Mouse (Mus musculus) frontal cortex, postnatal 14 days (tissue): ENCODE measurements around the gene Igfbp3.

Experiments
- DNase-seq, 2 experiments: peaks; one replicate each; pipeline ENCODE4 v3.0.0; 2022; ENCODE audit warnings: low spot score in 2 of 2

The Igfbp3 gene

GRCm38 (mm10) chr11:7211211-7211610 lies 2.5 kb downstream of the Igfbp3 start:
- no peak for DNase-seq

- peak; percentile 52 to 71 for DNase-seq
These were observed 3.4 kb downstream of the Igfbp3 start for GRCm38 (mm10) chr11:7210343-7210742.

GRCm38 (mm10) chr11:7203846-7204245 lies 9.9 kb downstream of the Igfbp3 start:
- DNase-seq: no peak

DNA sequence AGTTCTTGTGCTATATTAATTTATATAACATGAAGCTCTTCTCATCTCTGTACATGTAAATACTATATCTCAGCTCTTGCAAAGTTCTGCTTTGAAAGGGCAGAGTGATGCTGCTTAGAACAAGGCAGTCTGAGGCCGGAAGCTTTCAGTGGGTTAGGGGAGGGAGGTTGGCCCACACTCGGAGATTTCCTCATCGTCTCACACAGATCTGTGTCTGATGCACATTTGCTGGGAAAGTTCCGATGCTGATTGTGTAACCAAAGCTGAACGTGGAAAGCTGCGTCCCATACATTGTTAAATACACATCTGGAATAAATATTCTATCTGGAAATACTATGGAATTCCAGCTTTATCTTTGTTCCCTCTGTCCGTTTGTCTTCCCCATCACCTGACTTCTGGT lies 11.5 kb downstream of the Igfbp3 start:
- DNase-seq: no peak

- no peak for DNase-seq
These were observed 13.3 kb downstream of the Igfbp3 start for GRCm38 (mm10) chr11:7200393-7200783.

- peak in 1 of 2 experiments; percentile 56 for DNase-seq
These were observed 13.9 kb downstream of the Igfbp3 start for GRCm38 (mm10) chr11:7199736-7200392.

- DNase-seq: no peak
These were observed 15.1 kb downstream of the Igfbp3 start for GRCm38 (mm10) chr11:7198481-7199256.

GRCm38 (mm10) chr11:7198006-7198405 lies 15.7 kb downstream of the Igfbp3 start:
- no peak for DNase-seq

- DNase-seq: no peak
These were observed 16.2 kb downstream of the Igfbp3 start, which contains the start of gene Igfbp1 for GRCm38 (mm10) chr11:7197491-7197941. Gene Igfbp1, plus strand, starts transcription at chr11:7197782.

GRCm38 (mm10) chr11:7195312-7195685 lies 18.4 kb downstream of the Igfbp3 start:
- no peak for DNase-seq

DNA sequence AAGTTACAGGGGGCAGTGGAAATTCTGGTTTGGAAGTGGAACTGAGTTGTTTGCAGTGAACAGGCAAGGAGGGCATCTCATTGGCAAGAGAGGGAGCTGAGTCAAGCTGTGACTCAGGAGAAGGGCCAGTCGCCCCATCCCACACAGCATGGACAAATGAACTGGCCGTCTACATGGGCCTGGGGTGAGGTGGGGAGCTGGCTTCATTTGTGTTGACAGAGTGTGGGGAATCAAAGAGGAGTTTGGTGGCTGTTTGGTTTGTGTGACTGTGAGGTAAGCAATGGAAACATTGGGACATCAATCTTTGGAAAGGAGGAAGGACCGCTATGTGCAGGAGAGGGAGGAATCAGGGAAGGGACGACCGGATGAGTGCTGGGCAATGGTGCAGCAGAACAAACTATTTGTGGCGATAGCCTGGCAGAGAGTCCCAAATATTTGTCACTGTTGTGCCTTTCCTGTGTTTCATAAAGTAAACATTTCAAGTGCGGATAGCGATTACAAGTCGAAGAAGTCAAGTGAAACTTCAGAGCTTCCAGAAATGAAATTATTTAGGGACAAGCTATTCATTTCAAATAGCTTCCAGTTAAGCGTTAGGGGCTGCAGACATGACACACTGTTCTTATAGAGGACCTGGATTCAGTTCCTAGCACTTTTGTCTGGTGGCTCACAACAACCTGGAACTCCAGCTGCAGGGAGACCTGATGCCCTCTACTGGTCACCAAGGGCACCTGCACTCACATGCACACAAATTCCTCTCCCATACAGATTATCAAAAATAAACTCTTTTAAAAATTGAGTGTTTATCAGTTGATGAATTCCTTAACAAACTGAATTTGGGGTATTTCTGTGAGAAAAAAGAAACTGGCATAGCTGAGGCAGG lies 19.1 kb downstream of the Igfbp3 start:
- no peak for DNase-seq

GRCm38 (mm10) chr11:7193134-7193533 lies 20.6 kb downstream of the Igfbp3 start:
- DNase-seq: no peak

- DNase-seq: no peak
These were observed 21.0 kb downstream of the Igfbp3 start for GRCm38 (mm10) chr11:7192710-7193109.

GRCm38 (mm10) chr11:7188469-7188868 lies 25.3 kb downstream of the Igfbp3 start, which contains the start of gene Gm11985:
Gene Gm11985, minus strand, starts transcription at chr11:7188569.
- DNase-seq: no peak

GRCm38 (mm10) chr11:7187472-7187871 lies 26.3 kb downstream of the Igfbp3 start:
- no peak for DNase-seq

- DNase-seq: no peak
These were observed 29.3 kb downstream of the Igfbp3 start for GRCm38 (mm10) chr11:7184420-7184819.

- DNase-seq: no peak
These were observed 31.2 kb downstream of the Igfbp3 start for GRCm38 (mm10) chr11:7182409-7183042.

GRCm38 (mm10) chr11:7179276-7179675 lies 34.4 kb downstream of the Igfbp3 start:
- no peak for DNase-seq

- DNase-seq: no peak
These were observed 35.0 kb downstream of the Igfbp3 start for GRCm38 (mm10) chr11:7178724-7179123.

DNA sequence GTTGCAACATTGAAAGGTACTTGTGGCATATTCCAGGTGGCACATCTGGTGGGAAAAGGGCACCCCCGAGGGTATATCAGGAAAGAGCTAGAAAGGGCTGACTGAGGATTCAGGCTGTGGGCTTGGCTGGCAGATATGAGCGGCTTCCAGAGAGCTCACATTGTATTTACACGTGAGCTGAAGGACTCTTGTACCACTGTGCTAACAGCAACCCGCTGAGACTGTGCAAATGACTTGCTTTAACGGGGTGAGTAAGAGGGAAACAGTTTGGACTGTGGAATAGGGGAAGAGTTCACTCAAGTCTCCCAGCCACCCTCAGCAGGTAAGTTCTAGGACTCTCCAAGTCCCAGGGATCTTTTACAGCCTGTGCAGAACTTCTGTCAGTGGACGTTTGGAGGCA lies 40.1 kb downstream of the Igfbp3 start:
- DNase-seq: no peak

DNA sequence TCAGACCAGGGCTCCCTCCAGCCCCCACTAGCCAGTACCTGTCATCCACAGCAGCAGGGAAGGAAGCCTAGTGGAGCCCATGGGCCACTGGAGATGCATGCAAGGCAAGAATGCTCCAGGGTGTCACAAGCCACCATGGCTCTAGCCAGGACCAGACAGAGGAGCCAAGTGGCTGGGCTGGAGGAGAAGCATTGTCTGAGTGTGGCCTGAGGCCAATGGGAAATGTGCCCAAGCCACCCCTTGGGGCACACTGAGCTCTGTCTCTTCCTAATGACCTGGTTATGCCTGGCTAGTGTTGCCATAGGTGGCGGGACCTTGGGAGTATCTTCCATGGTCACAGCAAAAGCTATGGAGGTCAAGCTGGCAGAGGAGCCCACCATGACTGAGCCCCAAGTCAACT lies 44.1 kb downstream of the Igfbp3 start:
- no peak for DNase-seq

- DNase-seq: no peak
These were observed 49.3 kb downstream of the Igfbp3 start for GRCm38 (mm10) chr11:7164416-7164815.
